Mouse (Mus musculus): ENCODE measurements around the gene Krt80.

GRCm38 (mm10) chr15:101300128-101300527 is 69.8 kb downstream of the Krt80 start:
- TF ChIP-seq CTCF (conservative IDR thresholded peaks at IDR 0.05 in 1 of 2, IDR thresholded peaks at IDR 0.05 in 1 of 2; ENCODE audit: low read depth in 2 of 2, low read length in 2 of 2), result no peak
- no peak for TF ChIP-seq IRF4 (IDR thresholded peaks at IDR 0.05; ENCODE audit: low read depth, low read length)
- no peak for TF ChIP-seq RCOR1 (conservative IDR thresholded peaks at IDR 0.05; ENCODE audit: low read depth, low read length)
- TF ChIP-seq SIN3A (IDR thresholded peaks at IDR 0.05; ENCODE audit: low read length), result no peak
- no peak for TF ChIP-seq JUN (IDR thresholded peaks at IDR 0.05; ENCODE audit: insufficient read depth, low read depth, low read length)
- no peak for TF ChIP-seq RAD21 (IDR thresholded peaks at IDR 0.05; ENCODE audit: low read depth, low read length)
- TF ChIP-seq POLR2A (IDR thresholded peaks at IDR 0.05; ENCODE audit: low read depth, low read length), result no peak
- TF ChIP-seq USF1 (IDR thresholded peaks at IDR 0.05; ENCODE audit: low read depth, low read length), result no peak
- no peak for TF ChIP-seq CHD2 (IDR thresholded peaks at IDR 0.05; ENCODE audit: low read length)
